Mouse (Mus musculus): ENCODE measurements at regions not wholly inside any gene's neighbourhood (a gene's known extent, or its start where the extent isn't known, plus 50 kb on each side); places are given as distances from the start of the nearest gene placed in this dataset.

DNA sequence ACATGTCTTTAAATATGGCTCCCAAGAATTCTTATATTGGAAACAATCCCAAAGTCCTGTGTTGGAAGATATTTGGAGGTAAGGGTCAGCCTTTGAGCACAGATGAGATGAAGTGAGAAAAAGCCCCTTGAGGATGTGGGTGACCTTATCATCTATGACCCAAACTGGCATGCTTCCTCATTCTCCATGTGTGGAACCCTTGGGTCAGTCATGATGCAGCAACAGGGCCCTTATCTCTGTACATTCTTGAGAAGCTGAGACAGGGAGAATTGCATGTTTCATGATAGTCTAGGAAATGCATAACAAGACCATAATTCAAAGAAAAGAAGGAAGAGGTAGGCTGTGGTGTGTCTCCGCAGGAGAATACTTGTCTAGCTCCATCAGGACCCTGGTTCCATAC, 621.8 kb upstream of the Adam5 start:
- H3K36me3 ChIP-seq (ENCODE audit: insufficient read depth) = no peaks in the 10 kb centered on the region
- H3K4me2 ChIP-seq (ENCODE audit: low read depth) = no peak overlapping the region
- ATAC-seq = no peak
- H3K27me3 ChIP-seq (ENCODE audit: insufficient read depth, low read length) = no peaks in the 10 kb centered on the region
- H3K4me1 ChIP-seq (ENCODE audit: insufficient read depth) = no peaks in the 10 kb centered on the region
- no peaks in the 10 kb centered on the region for H3K9me3 ChIP-seq (ENCODE audit: low read length)
- TF ChIP-seq CTCF (IDR thresholded peaks at IDR 0.05; ENCODE audit: low read depth) = no peak
- H3K9ac ChIP-seq = no peak overlapping the region
- no peak for DNase-seq
- H3K27ac ChIP-seq (ENCODE audit: low read depth, low read length) = no peak overlapping the region
- WGBS = 94% methylated on average over 1 of the region's 1 CpGs
- no peak overlapping the region for H3K4me3 ChIP-seq (ENCODE audit: low read depth, low read length)

DNA sequence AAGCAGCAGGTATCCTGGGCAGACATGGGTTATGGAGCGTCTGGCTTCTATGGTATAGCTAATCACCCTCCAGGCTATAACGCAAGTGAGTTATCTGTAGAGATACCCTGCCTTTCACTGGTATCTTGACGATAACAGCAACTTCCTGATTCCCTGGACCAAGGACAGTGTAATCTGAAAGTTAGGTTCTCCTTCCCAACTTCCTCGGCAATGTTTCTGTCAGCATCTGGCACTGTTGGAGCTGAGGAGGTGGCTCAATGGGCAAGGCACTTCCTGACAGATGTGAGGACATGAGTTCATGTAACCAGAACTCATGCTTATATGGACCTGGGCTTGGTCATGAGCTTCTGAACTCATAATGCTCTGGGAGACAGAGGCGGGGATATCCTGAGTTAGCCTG, 620.9 kb upstream of the Adam5 start:
- no peak for DNase-seq
- H3K9ac ChIP-seq = no peak overlapping the region
- TF ChIP-seq CTCF (IDR thresholded peaks at IDR 0.05; ENCODE audit: low read depth) = no peak
- H3K4me3 ChIP-seq (ENCODE audit: low read depth, low read length) = no peak overlapping the region
- no peaks in the 10 kb centered on the region for H3K4me1 ChIP-seq (ENCODE audit: insufficient read depth)
- 81% methylated on average over 5 of the region's 5 CpGs for WGBS
- no peaks in the 10 kb centered on the region for H3K9me3 ChIP-seq (ENCODE audit: low read length)
- no peak for ATAC-seq
- no peak overlapping the region for H3K27ac ChIP-seq (ENCODE audit: low read depth, low read length)
- no peaks in the 10 kb centered on the region for H3K36me3 ChIP-seq (ENCODE audit: insufficient read depth)
- no peaks in the 10 kb centered on the region for H3K27me3 ChIP-seq (ENCODE audit: insufficient read depth, low read length)
- no peak overlapping the region for H3K4me2 ChIP-seq (ENCODE audit: low read depth)

DNA sequence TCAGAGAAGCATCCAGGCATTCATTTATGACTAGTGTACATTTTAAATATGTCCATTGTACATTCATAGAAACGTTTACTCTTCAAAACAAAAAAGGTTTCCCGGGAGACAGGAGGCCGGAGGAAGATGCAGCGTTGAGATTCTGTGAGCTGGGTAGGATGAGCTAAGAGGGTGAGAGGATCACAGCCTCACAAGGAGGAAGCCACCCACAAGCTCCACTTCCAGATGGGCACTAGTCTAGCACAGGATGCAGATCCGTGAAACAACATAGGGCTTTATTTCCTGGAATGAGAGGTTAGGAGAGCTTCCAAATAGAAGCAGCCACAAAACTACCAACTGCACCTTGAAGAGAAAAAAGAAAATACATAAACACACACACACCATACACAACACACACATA, 619.4 kb upstream of the Adam5 start:
- DNase-seq = no peak
- H3K27me3 ChIP-seq (ENCODE audit: insufficient read depth, low read length) = no peaks in the 10 kb centered on the region
- 55% methylated on average over 5 of the region's 5 CpGs for WGBS
- no peak overlapping the region for H3K4me3 ChIP-seq (ENCODE audit: low read depth, low read length)
- ATAC-seq = no peak
- H3K9ac ChIP-seq = no peak overlapping the region
- TF ChIP-seq CTCF (IDR thresholded peaks at IDR 0.05; ENCODE audit: low read depth) = no peak
- H3K27ac ChIP-seq (ENCODE audit: low read depth, low read length) = no peak overlapping the region
- H3K4me1 ChIP-seq (ENCODE audit: insufficient read depth) = no peaks in the 10 kb centered on the region
- H3K4me2 ChIP-seq (ENCODE audit: low read depth) = no peak overlapping the region
- no peaks in the 10 kb centered on the region for H3K36me3 ChIP-seq (ENCODE audit: insufficient read depth)
- H3K9me3 ChIP-seq (ENCODE audit: low read length) = no peaks in the 10 kb centered on the region

DNA sequence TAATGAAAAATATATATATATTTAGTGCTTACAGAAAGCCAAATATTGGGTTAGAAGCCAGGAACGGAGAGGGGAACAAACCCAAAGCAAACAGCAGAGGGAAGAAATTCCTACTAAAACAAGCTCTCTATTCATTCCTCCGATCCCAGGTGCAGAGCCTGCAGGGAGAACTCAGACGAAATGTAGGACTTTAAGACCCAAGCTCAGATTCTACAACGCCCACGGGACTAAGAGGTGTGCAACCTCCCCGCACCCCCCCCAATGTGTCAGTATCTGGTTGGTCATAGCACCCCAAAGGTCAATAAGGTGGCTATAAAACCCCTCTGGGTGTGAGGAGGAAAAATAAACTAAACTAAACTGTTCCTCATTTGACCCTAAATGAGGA, 616.9 kb upstream of the Adam5 start:
- WGBS = 48% methylated on average over 6 of the region's 6 CpGs
- Histone ChIP-seq H3K27ac (ENCODE audit: low read depth, low read length) (no peak overlapping the region), H3K36me3 (ENCODE audit: insufficient read depth) (no peaks in the 10 kb centered on the region), H3K4me3 (ENCODE audit: low read depth, low read length) (no peak overlapping the region), H3K9ac (no peak overlapping the region), H3K27me3 (ENCODE audit: insufficient read depth, low read length) (no peaks in the 10 kb centered on the region), H3K4me2 (ENCODE audit: low read depth) (peak overlapping the region; percentile 3; the same call in 1 of the 2 replicates), H3K9me3 (ENCODE audit: low read length) (no peaks in the 10 kb centered on the region), H3K4me1 (ENCODE audit: insufficient read depth) (no peaks in the 10 kb centered on the region)
- no peak for TF ChIP-seq CTCF (IDR thresholded peaks at IDR 0.05; ENCODE audit: low read depth)
- DNase-seq (no peak), ATAC-seq (no peak)

GRCm38 (mm10) chr8:25440391-25441056, 616.4 kb upstream of the Adam5 start:
- Histone ChIP-seq H3K27me3 (ENCODE audit: insufficient read depth, low read length) (no peaks in the 10 kb centered on the region), H3K4me2 (ENCODE audit: low read depth) (peak overlapping the region; percentile 3; the same call in 1 of the 2 replicates), H3K9me3 (ENCODE audit: low read length) (no peaks in the 10 kb centered on the region), H3K4me3 (ENCODE audit: low read depth, low read length) (no peak overlapping the region), H3K9ac (no peak overlapping the region), H3K27ac (ENCODE audit: low read depth, low read length) (no peak overlapping the region), H3K4me1 (ENCODE audit: insufficient read depth) (no peaks in the 10 kb centered on the region), H3K36me3 (ENCODE audit: insufficient read depth) (no peaks in the 10 kb centered on the region)
- ATAC-seq = peak; percentile 47; the same call in 1 of the 2 replicates
- no peak for DNase-seq
- no peak for TF ChIP-seq CTCF (IDR thresholded peaks at IDR 0.05; ENCODE audit: low read depth)
- WGBS = 34% methylated on average over 11 of the region's 13 CpGs

DNA sequence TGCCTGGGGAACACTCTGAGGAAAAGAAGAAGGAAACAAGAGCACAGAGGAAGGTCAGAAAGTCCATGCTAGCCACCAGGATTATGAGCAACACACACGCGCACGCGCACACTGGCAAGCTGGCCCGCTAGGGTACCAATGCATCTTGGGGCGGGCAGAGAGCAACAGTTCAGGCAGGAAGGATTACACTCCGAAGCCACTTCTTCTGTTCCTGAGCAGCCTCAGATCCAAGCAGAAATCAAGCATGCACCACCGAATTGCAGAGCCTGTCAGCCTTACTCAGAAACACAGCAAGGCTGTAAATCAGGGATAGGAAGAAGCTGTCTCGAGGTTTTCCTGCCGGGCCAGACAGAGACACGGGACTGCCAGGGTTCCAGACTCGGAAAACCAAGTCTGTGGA, 615.8 kb upstream of the Adam5 start:
- Histone ChIP-seq H3K4me2 (ENCODE audit: low read depth) (no peak overlapping the region), H3K27ac (ENCODE audit: low read depth, low read length) (no peak overlapping the region), H3K9me3 (ENCODE audit: low read length) (no peaks in the 10 kb centered on the region), H3K36me3 (ENCODE audit: insufficient read depth) (no peaks in the 10 kb centered on the region), H3K9ac (no peak overlapping the region), H3K4me3 (ENCODE audit: low read depth, low read length) (no peak overlapping the region), H3K4me1 (ENCODE audit: insufficient read depth) (no peaks in the 10 kb centered on the region), H3K27me3 (ENCODE audit: insufficient read depth, low read length) (no peaks in the 10 kb centered on the region)
- DNase-seq (no peak), ATAC-seq (no peak)
- WGBS = 70% methylated on average over 12 of the region's 12 CpGs
- no peak for TF ChIP-seq CTCF (IDR thresholded peaks at IDR 0.05; ENCODE audit: low read depth)

- no peak for DNase-seq
- Histone ChIP-seq H3K9me3 (ENCODE audit: low read length) (no peaks in the 10 kb centered on the region), H3K4me2 (ENCODE audit: low read depth) (no peak overlapping the region), H3K9ac (no peak overlapping the region), H3K36me3 (ENCODE audit: insufficient read depth) (no peaks in the 10 kb centered on the region), H3K4me1 (ENCODE audit: insufficient read depth) (no peaks in the 10 kb centered on the region), H3K4me3 (ENCODE audit: low read depth, low read length) (no peak overlapping the region), H3K27ac (ENCODE audit: low read depth, low read length) (no peak overlapping the region), H3K27me3 (ENCODE audit: insufficient read depth, low read length) (no peaks in the 10 kb centered on the region)
- WGBS = 67% methylated on average over 9 of the region's 9 CpGs
- no peak for ATAC-seq
- no peak for TF ChIP-seq CTCF (IDR thresholded peaks at IDR 0.05; ENCODE audit: low read depth)
These were observed 614.0 kb upstream of the Adam5 start for GRCm38 (mm10) chr8:25438021-25438620.

Data from forebrain, postnatal 0 days (tissue).